Mouse (Mus musculus): Measurements from ENCODE around the gene Slc25a19. TPM values are rescaled to one million over a fixed set of nuclear protein-coding genes. Genes with fewer than 3 reads are reported as not detected.

Slc25a19 gene
- 49.7 TPM for total RNA-seq (2023)

GRCm38 (mm10) chr11:115627705-115628464 is at the start of gene Slc25a19:
Gene Slc25a19, minus strand, starts transcription at chr11:115628295.

GRCm38 (mm10) chr11:115612410-115613137 is 15.5 kb downstream of the Slc25a19 start, which contains the start of gene Mif4gd:
Gene Mif4gd, minus strand, starts transcription at chr11:115612969.

GRCm38 (mm10) chr11:115603476-115604303 is 24.4 kb downstream of the Slc25a19 start, which contains the start of the genes Mrps7 and Gga3:
Gene Mrps7, plus strand, starts transcription at chr11:115603925.
Gene Gga3, minus strand, starts transcription at chr11:115604051.

Other genes starting within 250 kb of the Slc25a19 start
- 1.2 TPM for gene Cdr2l, start 246.4 kb downstream of the Slc25a19 start, total RNA-seq (2023)
- 120 TPM for gene Mrpl58, start 224.5 kb downstream of the Slc25a19 start, total RNA-seq (2023)
- 235 TPM for gene Atp5h, start 208.3 kb downstream of the Slc25a19 start, total RNA-seq (2023)
- gene Kctd2, start 208.2 kb downstream of the Slc25a19 start, total RNA-seq (2023), result 51.3 TPM
- 0.30 TPM for gene Trim80, start 187.8 kb downstream of the Slc25a19 start, total RNA-seq (2023)
- gene Slc16a5, start 165.8 kb downstream of the Slc25a19 start, total RNA-seq (2023), result 20.0 TPM
- gene Armc7, start 152.6 kb downstream of the Slc25a19 start, total RNA-seq (2023), result 29.3 TPM
- gene Nt5c, start 136.4 kb downstream of the Slc25a19 start, total RNA-seq (2023), result 114 TPM
- 166 TPM for gene Jpt1, start 113.9 kb downstream of the Slc25a19 start, total RNA-seq (2023)
- 212 TPM for gene Sumo2, start 92.0 kb downstream of the Slc25a19 start, total RNA-seq (2023)
- 61.5 TPM for gene Nup85, start 63.9 kb downstream of the Slc25a19 start, total RNA-seq (2023)
- gene Mrps7, start 24.4 kb downstream of the Slc25a19 start, total RNA-seq (2023), result 23.9 TPM
- 117 TPM for gene Gga3, start 24.2 kb downstream of the Slc25a19 start, total RNA-seq (2023)
- gene Mif4gd, start 15.3 kb downstream of the Slc25a19 start, total RNA-seq (2023), result 79.5 TPM
- gene Grb2, start 80.3 kb upstream of the Slc25a19 start, total RNA-seq (2023), result 156 TPM
- gene Tmem94, start 137.1 kb upstream of the Slc25a19 start, total RNA-seq (2023), result 71.8 TPM
- 2.3 TPM for gene Caskin2, start 185.3 kb upstream of the Slc25a19 start, total RNA-seq (2023)
- 18.7 TPM for gene Tsen54, start 186.4 kb upstream of the Slc25a19 start, total RNA-seq (2023)
- gene Llgl2, start 195.8 kb upstream of the Slc25a19 start, total RNA-seq (2023), result 25.2 TPM
- not detected for gene Myo15b, start 230.1 kb upstream of the Slc25a19 start, total RNA-seq (2023)